Mouse (Mus musculus) thymus, postnatal 0 days (tissue): ENCODE results near the gene Tspyl4. TPM values are rescaled to one million over a fixed set of nuclear protein-coding genes. Genes with fewer than 3 reads are reported as not detected.

Source experiments
- DNase-seq: peaks from one replicate; pipeline ENCODE4 v3.0.0-alpha.2; 2015; ENCODE audit warnings: low spot score
- polyA plus RNA-seq: library from polyadenylated mRNA; unstranded; fragments of >200 nt; fragmentation: Nextera tagmentation; extraction: Ambion mirVana; gene quantifications from 2 replicates; pipeline ENCODE4 v1.2.1, GENCODE M21; 2015

The Tspyl4 gene
- polyA plus RNA-seq, 1 experiment from 2014 or later, result 32.9 TPM

DNA sequence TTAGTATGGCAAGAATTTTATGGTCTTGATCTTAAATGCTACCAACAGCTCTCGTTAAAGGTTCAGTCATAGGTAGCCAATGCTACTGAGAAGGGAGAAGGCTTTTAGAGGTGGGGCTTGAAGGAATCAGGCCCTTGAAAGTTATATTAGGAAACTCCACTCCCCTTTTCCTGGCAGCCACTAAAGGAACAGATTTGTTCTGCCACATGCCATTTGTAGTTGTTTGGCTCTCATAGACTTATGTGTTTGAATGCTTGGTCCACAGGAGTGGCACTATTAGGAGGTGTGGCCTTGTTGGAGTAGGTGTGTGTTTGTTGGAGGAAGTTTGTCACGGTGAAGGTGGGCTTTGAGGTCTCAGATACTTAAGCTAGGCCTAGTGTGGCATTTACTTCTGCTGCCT, 23.6 kb downstream of the Tspyl4 start:
- no peak for DNase-seq

DNA sequence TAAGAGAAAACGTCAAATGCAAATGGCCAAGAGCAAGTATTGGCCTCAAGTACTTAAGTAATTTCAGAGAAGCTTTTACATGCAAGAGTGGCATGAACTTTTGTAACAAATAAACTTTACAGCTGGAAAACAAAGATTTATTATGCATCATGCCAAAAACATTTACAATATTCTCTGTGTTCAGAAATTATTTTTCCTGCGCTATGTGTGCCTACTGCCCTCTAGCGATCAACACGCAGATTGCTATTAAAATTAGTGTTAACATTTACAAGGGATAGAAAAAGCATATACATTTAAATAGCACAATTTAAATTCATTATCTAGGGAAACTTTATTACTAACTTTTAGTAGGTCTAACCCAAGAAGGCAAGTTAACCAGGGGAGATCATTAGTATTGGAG, 29.5 kb downstream of the Tspyl4 start:
- DNase-seq, result peak; percentile 40

DNA sequence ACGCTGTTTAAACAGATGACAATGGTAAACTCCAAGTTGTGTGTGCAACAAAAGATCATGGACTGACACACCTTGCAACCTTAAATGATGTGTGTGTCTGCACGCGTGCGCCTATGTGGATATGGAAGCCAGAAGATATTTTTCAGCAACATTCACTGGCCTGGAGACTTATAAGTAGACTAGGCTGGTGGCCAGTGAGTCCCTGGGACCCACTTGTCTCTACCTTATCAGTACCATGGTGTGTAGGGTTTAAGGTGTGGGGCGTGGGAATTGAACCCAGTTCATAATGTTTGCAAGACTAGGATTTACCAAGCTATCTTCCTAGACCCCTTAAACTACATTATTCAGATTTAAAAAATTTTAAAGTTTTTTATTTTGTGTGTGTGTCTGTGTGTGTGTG, 29.9 kb downstream of the Tspyl4 start:
- no peak for DNase-seq

DNA sequence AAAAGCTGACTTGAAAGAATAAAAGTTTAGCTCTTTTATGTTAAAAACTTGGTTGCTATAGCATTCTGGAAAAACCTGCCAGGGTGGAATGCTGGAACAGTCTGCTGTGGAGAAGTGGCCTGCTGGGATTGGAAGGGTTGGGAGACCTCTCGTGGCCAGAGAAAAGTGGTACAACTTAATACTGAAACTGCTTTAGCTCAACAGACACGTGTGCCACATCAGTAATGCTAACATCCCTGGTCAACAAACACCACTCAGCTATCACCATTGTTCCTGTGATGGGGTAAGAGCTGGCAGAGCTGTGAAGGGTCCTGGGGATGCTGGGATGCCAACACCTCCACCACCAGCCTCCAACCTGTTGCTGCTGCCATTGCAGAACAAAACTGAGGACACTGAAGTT, 31.1 kb downstream of the Tspyl4 start:
- DNase-seq, result no peak

DNA sequence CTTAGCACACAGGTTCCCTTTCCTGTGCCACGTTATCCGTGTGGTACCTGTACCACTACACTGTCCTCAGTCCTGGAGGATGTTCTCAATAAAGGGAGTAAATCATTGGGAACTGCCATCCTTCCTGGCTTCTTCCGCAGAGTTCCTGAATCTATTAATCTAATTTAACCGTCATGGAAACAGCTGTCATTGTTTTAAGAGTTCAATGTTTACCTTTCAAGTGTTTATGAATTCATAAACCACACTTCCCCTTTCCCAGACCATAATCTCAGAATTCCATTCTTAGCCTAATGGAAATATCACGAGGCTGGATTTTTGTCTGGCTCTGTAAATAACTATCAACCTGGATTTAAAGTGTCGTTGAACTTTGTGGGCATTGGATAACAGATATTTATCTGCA, 43.8 kb downstream of the Tspyl4 start:
- DNase-seq, result no peak

DNA sequence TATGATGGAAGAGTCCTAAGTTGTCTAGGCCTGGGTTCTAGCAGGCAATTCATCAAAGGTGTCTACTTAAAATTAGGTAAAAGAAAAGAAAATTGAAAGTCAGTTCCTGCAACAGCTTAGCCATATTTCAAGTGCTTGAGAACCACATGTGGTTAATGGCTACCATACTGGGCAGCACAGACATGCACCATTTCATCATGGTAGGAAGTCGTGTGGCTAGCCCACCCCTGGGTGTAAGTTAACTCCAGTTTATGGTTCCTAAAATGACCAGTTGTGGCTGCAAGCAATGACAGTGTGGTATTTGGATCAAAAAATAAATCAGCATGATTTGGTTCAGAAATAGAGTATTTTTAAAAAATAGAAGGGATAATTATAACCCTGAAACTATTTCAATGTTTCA, 44.6 kb downstream of the Tspyl4 start:
- DNase-seq, result no peak

Other genes starting within 250 kb of the Tspyl4 start
- gene Calhm5, start 200.9 kb upstream of the Tspyl4 start, polyA plus RNA-seq, result 0.10 and 0.14 TPM in 2 replicates
- gene Calhm6, start 169.5 kb upstream of the Tspyl4 start, polyA plus RNA-seq, result 9.2 and 9.8 TPM in 2 replicates
- 5.1 and 5.5 TPM in 2 replicates for gene Dse, start 89.7 kb upstream of the Tspyl4 start, polyA plus RNA-seq
- gene Tspyl1, start 15.3 kb upstream of the Tspyl4 start, polyA plus RNA-seq, result 77.6 and 82.6 TPM in 2 replicates
- gene Col10a1, start 92.5 kb downstream of the Tspyl4 start, polyA plus RNA-seq, result 0.27 and 0.31 TPM in 2 replicates
- gene Nt5dc1, start 121.1 kb downstream of the Tspyl4 start, polyA plus RNA-seq, result 26.3 and 31.0 TPM in 2 replicates
- 0.98 and 1.3 TPM in 2 replicates for gene Frk, start 186.0 kb downstream of the Tspyl4 start, polyA plus RNA-seq